Mouse (Mus musculus) WW6 (cell line): ENCODE results near the gene Dact1.
A peak's percentile ranks its signal among the peaks of the same experiment; 100 is the strongest.

Experiments used
- DNase-seq: peaks from one replicate; pipeline ENCODE4 v3.0.0-alpha.2; 2013; ENCODE audit warnings: low read depth, low spot score

Gene Dact1

GRCm38 (mm10) chr12:71337896-71338463 lies 28.3 kb downstream of the Dact1 start:
- DNase-seq: no peak

GRCm38 (mm10) chr12:71339142-71339848 lies 29.6 kb downstream of the Dact1 start:
- DNase-seq: no peak

- no peak for DNase-seq
Measured at GRCm38 (mm10) chr12:71342397-71342796, 32.7 kb downstream of the Dact1 start.

GRCm38 (mm10) chr12:71345471-71345870 lies 35.8 kb downstream of the Dact1 start:
- no peak for DNase-seq

GRCm38 (mm10) chr12:71346071-71346470 lies 36.4 kb downstream of the Dact1 start:
- no peak for DNase-seq

GRCm38 (mm10) chr12:71348401-71348896 lies 38.8 kb downstream of the Dact1 start:
- peak; percentile 22 for DNase-seq

- DNase-seq: peak; percentile 54
Measured at GRCm38 (mm10) chr12:71350077-71350476, 40.4 kb downstream of the Dact1 start.

- DNase-seq: no peak
Measured at GRCm38 (mm10) chr12:71354656-71355055, 45.0 kb downstream of the Dact1 start.

GRCm38 (mm10) chr12:71355092-71355491 lies 45.4 kb downstream of the Dact1 start:
- no peak for DNase-seq

GRCm38 (mm10) chr12:71361616-71362015 lies 51.9 kb downstream of the Dact1 start:
- DNase-seq: peak; percentile 38

- DNase-seq: no peak
Measured at GRCm38 (mm10) chr12:71362425-71362824, 52.7 kb downstream of the Dact1 start.

- no peak for DNase-seq
Measured at GRCm38 (mm10) chr12:71364106-71364505, 54.4 kb downstream of the Dact1 start.

- no peak for DNase-seq
Measured at GRCm38 (mm10) chr12:71364531-71364930, 54.8 kb downstream of the Dact1 start.

- no peak for DNase-seq
Measured at GRCm38 (mm10) chr12:71365208-71365607, 55.5 kb downstream of the Dact1 start.

- no peak for DNase-seq
Measured at GRCm38 (mm10) chr12:71366175-71366574, 56.5 kb downstream of the Dact1 start.

GRCm38 (mm10) chr12:71368631-71369030 lies 58.9 kb downstream of the Dact1 start:
- DNase-seq: no peak
